11 mouse cellular contexts compared by ENCODE assay signal in genomic region chr12:5274519-5274944, GRCm38 (mm10).
DNase-seq lines count a peak whose midpoint lies in the region; ATAC-seq lines count a peak whose summit lies in the region.
"Had no signal": no experiment of that assay in that cellular context is flagged by ENCODE, and none has a peak within 500 bp of the region (broad histone marks: within the 10 kb centered on the region; RNA-seq: fewer than 3 reads in every experiment).

No protein-coding gene starts in this region.

- H3K9ac ChIP-seq in lung, embryonic 15.5 days, result no peak overlapping the region
- H3K9ac ChIP-seq in forebrain, embryonic 12.5 days, result no peak overlapping the region
- H3K9ac ChIP-seq: liver, embryonic 14.5 days; neural tube, embryonic 12.5 days had no signal

- H3K4me1 ChIP-seq in lung, embryonic 15.5 days, result peaks cover 44% of the 10 kb centered on the region
- H3K4me1 ChIP-seq in forebrain, embryonic 12.5 days, result peaks cover 30% of the 10 kb centered on the region

- DNase-seq in lung, postnatal 10 days, result no peak
- DNase-seq in layer of hippocampus, adult 9-11 months, result peak; percentile 72
- DNase-seq in right cerebral cortex, postnatal 25 days, result peak; percentile 46
- no peak for DNase-seq in kidney, adult 8-10 months
- DNase-seq: gastrocnemius, postnatal 25 days; thymus, postnatal 25 days had no signal

- H3K36me3 ChIP-seq in lung, embryonic 15.5 days, result no peaks in the 10 kb centered on the region
- H3K36me3 ChIP-seq in forebrain, embryonic 12.5 days (replicated peaks), result no peaks in the 10 kb centered on the region
- H3K36me3 ChIP-seq: neural tube, embryonic 12.5 days had no signal

- H3K4me3 ChIP-seq in lung, embryonic 15.5 days, result no peak overlapping the region
- H3K4me3 ChIP-seq in forebrain, embryonic 12.5 days (replicated peaks), result no peak overlapping the region
- H3K4me3 ChIP-seq: neural tube, embryonic 12.5 days had no signal

- H3K4me2 ChIP-seq in lung, embryonic 15.5 days, result no peak overlapping the region
- no peak overlapping the region for H3K4me2 ChIP-seq in forebrain, embryonic 12.5 days
- H3K4me2 ChIP-seq: neural tube, embryonic 12.5 days had no signal

- 57% methylated on average over 8 of the region's 8 CpGs for WGBS in lung, embryonic 15.5 days
- 54% methylated on average over 8 of the region's 8 CpGs for WGBS in forebrain, embryonic 12.5 days

- no peaks in the 10 kb centered on the region for H3K27me3 ChIP-seq in lung, embryonic 15.5 days
- H3K27me3 ChIP-seq in forebrain, embryonic 12.5 days, result no peaks in the 10 kb centered on the region; the same call in 1 of the 2 replicates
- H3K27me3 ChIP-seq: neural tube, embryonic 12.5 days had no signal

- ATAC-seq in lung, embryonic 15.5 days (ENCODE audit: borderline replicate concordance, extremely low read depth, low FRiP score, low TSS enrichment), result no peak
- peak; percentile 52; the same call in 1 of the 2 replicates for ATAC-seq in forebrain, embryonic 12.5 days (ENCODE audit: low FRiP score)
- ATAC-seq in megakaryocyte-erythroid progenitor cell, adult 5-6 weeks (replicated peaks; ENCODE audit: low FRiP score, low TSS enrichment, poor library complexity, severe bottlenecking), result no peak

- no peaks in the 10 kb centered on the region for H3K9me3 ChIP-seq in lung, embryonic 15.5 days
- no peaks in the 10 kb centered on the region for H3K9me3 ChIP-seq in forebrain, embryonic 12.5 days
- H3K9me3 ChIP-seq: neural tube, embryonic 12.5 days had no signal

- H3K27ac ChIP-seq in lung, embryonic 15.5 days, result peak overlapping the region; percentile 53; the same call in 1 of the 2 replicates
- peak overlapping the region; percentile 43 for H3K27ac ChIP-seq in forebrain, embryonic 12.5 days
- H3K27ac ChIP-seq: liver, embryonic 14.5 days; neural tube, embryonic 12.5 days had no signal

Comparison
In these comparisons a context has a peak if more than half of its experiments do, and no peak if none do; other contexts are left out.
1. DNase-seq: peak in layer of hippocampus, adult 9-11 months (single experiment) and right cerebral cortex, postnatal 25 days (single experiment); none in lung, postnatal 10 days (single experiment) and kidney, adult 8-10 months (0 of 2).